Mouse (Mus musculus) neural tube, embryonic 10.5 days (tissue): ENCODE results near the gene Slc28a2.
A peak's percentile ranks its signal among the peaks of the same experiment; 100 is the strongest.
"Not testable (repeated sequence)": the region's sequence is repeated elsewhere in the genome, so short reads cannot be mapped to it uniquely, and the experiment has no call there.

Source experiments
- DNase-seq: peaks from one replicate; pipeline ENCODE4 v3.0.0-alpha.2; 2017; ENCODE audit warnings: low spot score; ENCODE audit errors: extremely low spot score

The Slc28a2 gene

DNA sequence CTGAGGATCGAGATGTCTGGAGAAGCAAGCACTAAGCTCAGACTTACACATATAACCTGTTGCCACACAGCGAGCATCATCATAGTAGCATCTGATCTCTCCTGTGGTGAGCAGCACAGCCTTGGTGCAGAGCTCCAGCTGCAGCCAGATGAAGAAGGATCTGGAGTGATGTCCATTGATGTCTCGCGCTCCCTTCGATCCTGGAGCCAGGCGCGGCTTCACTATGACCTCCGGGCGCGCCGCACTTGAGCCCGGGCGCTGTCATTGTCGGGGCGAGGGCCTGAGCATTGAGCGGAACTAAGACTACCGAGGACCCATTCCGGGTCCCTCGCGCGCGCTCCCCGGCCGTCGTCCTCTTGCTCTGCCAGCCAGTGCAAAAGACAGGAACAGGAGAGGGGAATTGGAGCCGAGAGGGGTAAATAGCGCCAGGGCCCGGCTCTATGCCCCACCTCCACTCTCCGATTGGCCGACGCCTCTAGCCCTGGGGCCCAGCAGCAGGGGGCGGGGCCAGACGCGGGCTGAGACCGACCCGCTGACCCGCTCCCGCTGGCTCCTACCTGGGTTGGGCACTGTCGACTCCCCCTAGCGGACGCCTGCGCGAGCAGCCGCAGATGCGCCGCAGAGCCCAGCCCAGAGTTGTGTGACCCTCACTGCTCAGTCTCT, 41.2 kb downstream of the Slc28a2 start:
- DNase-seq = peak; percentile 92

DNA sequence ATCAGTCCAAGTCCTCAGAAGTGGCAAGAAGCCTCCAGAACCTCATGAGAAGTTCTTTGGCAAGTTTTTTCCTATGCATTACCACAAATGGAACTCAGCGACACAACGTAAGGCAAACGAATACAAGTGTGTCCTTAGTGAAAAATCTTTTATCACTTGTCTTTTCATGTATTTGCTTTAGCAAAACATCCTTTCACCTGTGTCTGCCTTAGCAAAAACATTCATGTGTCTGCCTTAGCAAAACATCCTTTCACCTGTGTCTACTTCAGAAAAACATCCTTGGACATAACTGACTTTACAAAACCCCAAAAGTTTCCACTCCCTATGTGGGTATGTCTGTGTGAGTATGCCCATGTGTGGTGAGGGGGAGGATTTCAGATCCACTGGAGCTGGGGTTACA, 42.9 kb downstream of the Slc28a2 start:
- DNase-seq = no peak

DNA sequence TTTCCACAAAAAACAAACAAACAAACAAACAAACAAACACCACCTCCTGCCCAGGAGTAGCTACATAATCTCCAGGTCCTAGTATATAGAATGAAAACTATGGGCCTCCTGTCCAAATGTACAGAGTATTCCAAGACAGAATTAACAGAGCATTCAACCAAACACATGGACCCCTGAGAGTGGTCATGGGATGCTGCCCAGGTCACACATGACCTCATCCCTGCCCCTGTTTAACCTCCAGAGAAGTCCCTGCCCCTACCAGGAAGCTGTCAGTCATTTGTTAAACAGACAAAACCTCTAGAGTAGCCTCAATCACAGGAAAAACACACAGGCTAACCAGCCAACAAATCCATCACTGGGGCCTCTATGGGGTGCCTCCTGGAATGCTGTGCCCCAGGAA, 50.3 kb downstream of the Slc28a2 start:
- no peak for DNase-seq

- not testable (repeated sequence) for DNase-seq
These were observed 57.5 kb downstream of the Slc28a2 start for GRCm38 (mm10) chr2:122483787-122484186.

DNA sequence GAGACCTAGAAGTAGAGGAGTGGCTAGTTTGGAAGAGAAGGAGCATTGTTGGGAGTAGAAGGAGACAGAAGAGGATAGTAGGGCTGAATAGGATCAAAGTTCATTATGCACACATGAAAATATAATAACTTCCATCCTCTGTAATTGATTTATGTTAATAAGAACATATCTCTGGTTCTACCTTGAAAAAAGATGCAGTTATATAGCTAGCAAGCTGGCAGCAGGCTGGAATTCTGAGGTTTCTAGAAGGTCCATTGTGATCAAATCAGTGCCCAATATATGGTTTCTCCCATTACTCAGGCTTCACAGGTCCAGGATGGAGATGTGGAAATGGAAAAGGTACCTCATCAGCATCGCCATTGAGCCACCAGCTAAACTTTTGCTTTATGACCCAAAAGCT, 58.4 kb downstream of the Slc28a2 start, which contains the start of gene Gm14085:
TSS of gene Gm14085 (plus strand) at position 301 of the 400 bp plus-strand sequence.
- no peak for DNase-seq

- DNase-seq = not testable (repeated sequence)
These were observed 59.4 kb downstream of the Slc28a2 start for GRCm38 (mm10) chr2:122485654-122486053.

DNA sequence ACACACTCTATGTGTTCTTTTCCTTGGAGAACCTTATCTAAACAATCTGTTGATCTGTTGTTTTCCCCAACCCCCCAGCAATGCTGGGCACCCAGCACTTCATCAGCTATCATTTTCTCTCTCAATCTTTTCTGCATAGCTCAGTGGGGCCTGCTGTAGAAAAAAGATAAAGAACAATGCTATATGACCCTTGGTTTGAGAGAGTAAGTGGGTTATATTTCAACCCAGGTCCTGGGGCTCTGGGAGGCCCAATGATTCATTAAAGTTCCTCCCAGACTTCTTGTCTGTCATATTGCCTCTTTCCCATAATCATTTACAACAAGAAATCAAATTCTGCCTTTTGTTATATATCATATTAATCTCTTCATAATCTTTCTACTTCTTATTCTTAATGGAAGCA, 59.8 kb downstream of the Slc28a2 start:
- DNase-seq = not testable (repeated sequence)

DNA sequence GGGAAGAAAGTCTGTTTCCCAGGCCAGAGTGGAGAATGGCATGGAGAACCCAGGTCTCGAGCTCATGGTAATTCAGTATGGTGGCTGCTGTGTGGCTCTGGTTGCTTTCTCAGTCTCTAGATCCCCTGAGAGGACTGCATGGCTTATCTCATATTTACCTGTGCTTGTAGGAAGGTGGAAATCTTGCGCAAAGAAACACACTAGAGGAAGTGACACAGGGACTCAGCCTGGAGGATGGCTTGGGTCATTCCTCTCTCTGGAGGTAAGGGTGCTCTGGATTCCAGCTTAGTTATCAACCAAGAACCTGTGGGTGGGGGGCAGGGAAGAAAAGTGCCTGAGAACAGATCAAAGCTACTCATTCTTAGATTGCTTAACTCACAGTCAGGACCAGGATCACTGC, 60.4 kb downstream of the Slc28a2 start:
- no peak for DNase-seq
